ENCODE assay signal across 13 mouse cellular contexts in genomic region chr1:186655096-186655495, GRCm38 (mm10). TPM values are rescaled to one million over a fixed set of nuclear protein-coding genes. Genes with fewer than 3 reads are reported as not detected.
A peak's percentile ranks its signal among the peaks of the same experiment; 100 is the strongest.
DNase-seq lines count a peak whose midpoint lies in the region; ATAC-seq lines count a peak whose summit lies in the region.
"Had no signal": no experiment of that assay in that cellular context is flagged by ENCODE, and none has a peak within 500 bp of the region (broad histone marks: within the 10 kb centered on the region; RNA-seq: fewer than 3 reads in every experiment).

No protein-coding gene starts in this region.

- H3K27me3 ChIP-seq in heart, embryonic 13.5 days (replicated peaks), result no peaks in the 10 kb centered on the region
- no peaks in the 10 kb centered on the region for H3K27me3 ChIP-seq in limb, embryonic 10.5 days (ENCODE audit: low read depth, poor library complexity, severe bottlenecking)
- no peaks in the 10 kb centered on the region for H3K27me3 ChIP-seq in kidney, embryonic 16.5 days (ENCODE audit: insufficient read depth, low read length)
- H3K27me3 ChIP-seq: CH12.LX; limb, embryonic 13.5 days; midbrain, embryonic 12.5 days had no signal

- peaks cover 7% of the 10 kb centered on the region; the same call in 1 of the 2 replicates for H3K36me3 ChIP-seq in heart, embryonic 13.5 days
- H3K36me3 ChIP-seq in limb, embryonic 10.5 days, result peaks cover 2% of the 10 kb centered on the region; the same call in 1 of the 2 replicates
- no peaks in the 10 kb centered on the region for H3K36me3 ChIP-seq in kidney, embryonic 16.5 days (ENCODE audit: insufficient read depth, low read length)
- H3K36me3 ChIP-seq: midbrain, embryonic 12.5 days had no signal

- H3K9ac ChIP-seq in heart, embryonic 13.5 days, result no peak overlapping the region
- H3K9ac ChIP-seq in kidney, embryonic 16.5 days (replicated peaks; ENCODE audit: low read length), result no peak overlapping the region
- H3K9ac ChIP-seq: limb, embryonic 13.5 days; midbrain, embryonic 12.5 days had no signal

- H3K9me3 ChIP-seq in heart, embryonic 13.5 days, result no peaks in the 10 kb centered on the region
- H3K9me3 ChIP-seq in limb, embryonic 10.5 days (replicated peaks), result no peaks in the 10 kb centered on the region
- H3K9me3 ChIP-seq in kidney, embryonic 16.5 days (ENCODE audit: low read length), result no peaks in the 10 kb centered on the region
- H3K9me3 ChIP-seq: limb, embryonic 13.5 days; midbrain, embryonic 12.5 days had no signal

- no peak for ATAC-seq in heart, embryonic 13.5 days (ENCODE audit: extremely low read depth, insufficient number of reproducible peaks, low FRiP score, low TSS enrichment)
- no peak for ATAC-seq in kidney, embryonic 16.5 days (ENCODE audit: low FRiP score, low TSS enrichment)
- no peak for ATAC-seq in activated CD4-positive, CD25-positive, alpha-beta regulatory T cell, adult 4 months

- no peak overlapping the region for H3K4me3 ChIP-seq in heart, embryonic 13.5 days
- H3K4me3 ChIP-seq in limb, embryonic 10.5 days, result no peak overlapping the region
- H3K4me3 ChIP-seq in kidney, embryonic 16.5 days (ENCODE audit: low read length), result no peak overlapping the region
- H3K4me3 ChIP-seq: erythroblast, embryonic 14.5 days; limb, embryonic 13.5 days; midbrain, embryonic 12.5 days had no signal

- H3K4me2 ChIP-seq in heart, embryonic 13.5 days, result no peak overlapping the region
- no peak overlapping the region for H3K4me2 ChIP-seq in kidney, embryonic 16.5 days (replicated peaks; ENCODE audit: low read depth, low read length)
- H3K4me2 ChIP-seq: limb, embryonic 13.5 days; midbrain, embryonic 12.5 days had no signal

- 67% methylated on average over 4 of the region's 4 CpGs for WGBS in heart, embryonic 13.5 days
- WGBS in limb, embryonic 10.5 days, result 86% methylated on average over 4 of the region's 4 CpGs
- 87% methylated on average over 4 of the region's 4 CpGs for WGBS in kidney, embryonic 16.5 days

- no peak for DNase-seq in heart, postnatal 4 days
- peak; percentile 3 for DNase-seq in cerebellum, adult 8-10 months
- DNase-seq in frontal cortex, postnatal 36 days (ENCODE audit: low spot score in 2 of 2), result peak; percentile 16 to 44
- DNase-seq in limb, embryonic 10.5 days (ENCODE audit: low spot score), result no peak
- no peak for DNase-seq in urinary bladder, postnatal 10 days (ENCODE audit: low spot score)
- DNase-seq: adrenal gland, postnatal 10 days had no signal

- H3K27ac ChIP-seq in heart, embryonic 13.5 days (replicated peaks), result 0 out of 2 replicates have a peak overlapping the region, but pooled peaks have one; percentile 15
- H3K27ac ChIP-seq in limb, embryonic 10.5 days, result peak overlapping the region; percentile 51; the same call in 1 of the 2 replicates
- H3K27ac ChIP-seq in kidney, embryonic 16.5 days (ENCODE audit: low read length), result no peak overlapping the region
- H3K27ac ChIP-seq: limb, embryonic 13.5 days; midbrain, embryonic 12.5 days had no signal

- peaks cover 58% of the 10 kb centered on the region for H3K4me1 ChIP-seq in heart, embryonic 13.5 days
- peaks cover 37% of the 10 kb centered on the region for H3K4me1 ChIP-seq in limb, embryonic 10.5 days
- H3K4me1 ChIP-seq in kidney, embryonic 16.5 days (ENCODE audit: insufficient read depth, low read length), result peaks cover 15% of the 10 kb centered on the region; the same call in 1 of the 2 replicates
- H3K4me1 ChIP-seq: midbrain, embryonic 12.5 days had no signal

RNA-seq across cellular contexts. Expression of gene Tgfb2, which starts 50.7 kb away (rescaled TPM):
- 62.1 and 63.5 TPM in 2 replicates for polyA plus RNA-seq in heart, embryonic 13.5 days (2015; fragmentation: Nextera tagmentation; extraction: Ambion mirVana)
- 10 to 100 TPM; 28.7 to 31.6 TPM for total RNA-seq in heart, postnatal 4 days (2021)
- polyA plus RNA-seq in limb, embryonic 10.5 days (2016; fragmentation: Nextera tagmentation; extraction: Ambion mirVana), result 21.8 and 39.7 TPM in 2 replicates
- 17.5 and 20.6 TPM in 2 replicates for polyA plus RNA-seq in kidney, embryonic 16.5 days (2015; fragmentation: Nextera tagmentation; extraction: Ambion mirVana)
- polyA plus RNA-seq in activated CD4-positive, CD25-positive, alpha-beta regulatory T cell, adult 4 months (2017; shearing (Covaris generic)), result under 1 TPM in 1 of 2 experiments, not detected in 1; 0.13 TPM
- polyA plus RNA-seq: erythroblast, embryonic 14.5 days had no signal

Comparison
In these comparisons a context has a peak if more than half of its experiments do, and no peak if none do; other contexts are left out.
1. DNase-seq: peak in cerebellum, adult 8-10 months (single experiment) and frontal cortex, postnatal 36 days (2 of 2); none in heart, postnatal 4 days (single experiment), limb, embryonic 10.5 days (single experiment) and urinary bladder, postnatal 10 days (single experiment).
2. RNA of gene Tgfb2, which starts 50.7 kb away (polyA plus RNA-seq): 62.1 to 63.5 TPM in heart, embryonic 13.5 days, 21.8 to 39.7 TPM in limb, embryonic 10.5 days and 17.5 to 20.6 TPM in kidney, embryonic 16.5 days; 0.13 TPM in activated CD4-positive, CD25-positive, alpha-beta regulatory T cell, adult 4 months; every median in the first group is over 10 times any median in the second.